Mouse (Mus musculus): Measurements from ENCODE around the gene Hck. TPM values are rescaled to one million over a fixed set of nuclear protein-coding genes. Genes with fewer than 3 reads are reported as not detected.

The Hck gene
- polyA plus RNA-seq, 1 experiment, result 2.3 TPM

- no peak for DNase-seq (ENCODE audit: low read depth)
- TF ChIP-seq POLR2A (IDR thresholded peaks at IDR 0.05; ENCODE audit: borderline replicate concordance, extremely low read depth, insufficient read depth, insufficient read length, poor library complexity, severe bottlenecking) (no peak), CTCF (IDR thresholded peaks at IDR 0.05; ENCODE audit: borderline replicate concordance, extremely low read depth, insufficient read depth, insufficient read length) (no peak)
Measured at GRCm38 (mm10) chr2:153151926-153152665, 43.8 kb downstream of the Hck start.

DNA sequence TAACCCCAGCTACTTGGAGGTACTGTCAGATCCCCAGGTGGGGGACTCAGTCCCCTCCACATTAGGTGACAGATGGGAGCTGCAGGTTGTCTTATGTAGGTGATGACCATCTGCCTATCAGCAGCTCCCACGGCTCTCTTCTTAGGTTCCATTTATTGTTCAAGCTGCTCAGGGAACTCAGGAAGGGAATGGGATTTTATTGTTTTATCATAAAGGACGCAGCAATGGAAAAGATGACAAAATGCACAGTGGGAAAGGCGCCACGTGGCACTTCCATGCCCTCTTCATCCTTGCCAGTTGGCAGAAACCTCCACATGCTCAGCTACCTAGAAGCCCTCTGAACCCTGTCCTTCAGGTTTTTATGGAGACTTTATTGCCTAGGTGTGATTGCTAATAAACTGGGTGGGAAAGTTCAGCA is 44.8 kb downstream of the Hck start:
- TF ChIP-seq CTCF (IDR thresholded peaks at IDR 0.05; ENCODE audit: borderline replicate concordance, extremely low read depth, insufficient read depth, insufficient read length), result no peak
- no peak for TF ChIP-seq POLR2A (IDR thresholded peaks at IDR 0.05; ENCODE audit: borderline replicate concordance, extremely low read depth, insufficient read depth, insufficient read length, poor library complexity, severe bottlenecking)
- DNase-seq (ENCODE audit: low read depth), result no peak

DNA sequence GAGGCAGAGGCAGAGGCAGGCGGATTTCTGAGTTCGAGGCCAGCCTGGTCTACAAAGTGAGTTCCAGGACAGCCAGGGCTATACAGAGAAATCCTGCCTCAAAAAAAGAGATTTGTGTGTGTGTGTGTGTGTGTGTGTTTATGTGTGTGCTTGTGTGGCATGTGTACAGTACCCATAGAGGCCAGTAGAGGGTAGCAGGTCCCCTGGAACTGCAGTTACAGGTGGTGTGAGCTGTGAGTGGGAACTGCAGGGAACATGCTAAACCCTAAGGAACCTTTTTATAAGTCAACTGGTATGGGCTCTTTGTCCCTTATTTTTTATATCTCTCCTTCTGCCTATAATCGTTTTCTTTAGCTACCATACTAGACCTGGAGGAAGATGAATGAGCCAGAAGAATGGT is 49.0 kb downstream of the Hck start:
- no peak for DNase-seq (ENCODE audit: low read depth)
- TF ChIP-seq CTCF (IDR thresholded peaks at IDR 0.05; ENCODE audit: borderline replicate concordance, extremely low read depth, insufficient read depth, insufficient read length) (peak; percentile 7; the same call in 1 of the 2 replicates), POLR2A (IDR thresholded peaks at IDR 0.05; ENCODE audit: borderline replicate concordance, extremely low read depth, insufficient read depth, insufficient read length, poor library complexity, severe bottlenecking) (no peak)

DNA sequence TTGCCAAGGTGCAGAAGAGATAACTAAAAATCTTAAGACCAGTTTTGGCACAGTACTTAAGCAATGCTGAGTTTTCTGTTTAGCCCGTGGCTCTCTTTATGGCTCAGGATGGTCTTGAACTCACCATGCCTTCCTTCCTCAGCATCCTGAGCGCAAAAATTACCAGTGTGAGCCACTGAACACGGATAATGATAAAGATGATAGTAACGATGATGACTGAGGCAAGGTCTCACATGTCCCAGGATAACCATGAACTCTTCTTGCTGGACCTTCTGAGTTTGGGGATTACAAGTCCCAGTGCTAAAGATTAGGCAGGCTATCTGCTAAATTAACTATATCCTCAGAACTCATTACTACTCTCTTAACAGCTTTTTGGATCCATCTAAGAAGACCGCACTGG is 51.9 kb downstream of the Hck start:
- TF ChIP-seq POLR2A (IDR thresholded peaks at IDR 0.05; ENCODE audit: borderline replicate concordance, extremely low read depth, insufficient read depth, insufficient read length, poor library complexity, severe bottlenecking), result no peak
- no peak for TF ChIP-seq CTCF (IDR thresholded peaks at IDR 0.05; ENCODE audit: borderline replicate concordance, extremely low read depth, insufficient read depth, insufficient read length)
- no peak for DNase-seq (ENCODE audit: low read depth)

GRCm38 (mm10) chr2:153160844-153161683 is 52.8 kb downstream of the Hck start, which contains the start of gene Tm9sf4:
Gene Tm9sf4, plus strand, starts transcription at chr2:153161303.
- peak; percentile 97 for DNase-seq (ENCODE audit: low read depth)
- TF ChIP-seq POLR2A (IDR thresholded peaks at IDR 0.05; ENCODE audit: borderline replicate concordance, extremely low read depth, insufficient read depth, insufficient read length, poor library complexity, severe bottlenecking), result peak; percentile 58; the same call in 1 of the 2 replicates
- TF ChIP-seq CTCF (IDR thresholded peaks at IDR 0.05; ENCODE audit: borderline replicate concordance, extremely low read depth, insufficient read depth, insufficient read length), result no peak

GRCm38 (mm10) chr2:153161684-153162080 is 53.4 kb downstream of the Hck start:
- TF ChIP-seq CTCF (IDR thresholded peaks at IDR 0.05; ENCODE audit: borderline replicate concordance, extremely low read depth, insufficient read depth, insufficient read length) (no peak), POLR2A (IDR thresholded peaks at IDR 0.05; ENCODE audit: borderline replicate concordance, extremely low read depth, insufficient read depth, insufficient read length, poor library complexity, severe bottlenecking) (no peak)
- no peak for DNase-seq (ENCODE audit: low read depth)

DNA sequence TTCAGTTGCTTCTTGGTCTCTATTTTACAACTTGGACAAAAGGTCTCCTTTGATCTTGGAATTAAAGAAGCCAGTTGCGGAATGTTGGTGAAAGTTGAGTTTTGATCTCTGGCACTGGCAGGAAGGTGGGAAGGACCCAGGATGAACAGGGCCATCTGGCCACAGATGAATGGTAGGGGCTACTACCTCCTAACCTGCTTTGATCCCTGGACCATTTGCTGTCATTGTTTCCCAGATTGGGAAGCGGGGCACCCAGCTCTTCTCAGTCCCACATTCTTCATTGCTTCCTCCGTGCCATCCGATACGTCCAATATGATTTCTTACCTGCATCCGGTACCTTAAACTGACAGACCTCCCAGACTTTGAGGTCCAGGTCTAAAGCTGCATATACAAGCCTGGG is 58.9 kb downstream of the Hck start:
- DNase-seq (ENCODE audit: low read depth), result no peak
- TF ChIP-seq POLR2A (IDR thresholded peaks at IDR 0.05; ENCODE audit: borderline replicate concordance, extremely low read depth, insufficient read depth, insufficient read length, poor library complexity, severe bottlenecking) (no peak), CTCF (IDR thresholded peaks at IDR 0.05; ENCODE audit: borderline replicate concordance, extremely low read depth, insufficient read depth, insufficient read length) (no peak)

GRCm38 (mm10) chr2:153168134-153168820 is 60.0 kb downstream of the Hck start:
- peak; percentile 49 for DNase-seq (ENCODE audit: low read depth)
- no peak for TF ChIP-seq POLR2A (IDR thresholded peaks at IDR 0.05; ENCODE audit: borderline replicate concordance, extremely low read depth, insufficient read depth, insufficient read length, poor library complexity, severe bottlenecking)
- no peak for TF ChIP-seq CTCF (IDR thresholded peaks at IDR 0.05; ENCODE audit: borderline replicate concordance, extremely low read depth, insufficient read depth, insufficient read length)

DNA sequence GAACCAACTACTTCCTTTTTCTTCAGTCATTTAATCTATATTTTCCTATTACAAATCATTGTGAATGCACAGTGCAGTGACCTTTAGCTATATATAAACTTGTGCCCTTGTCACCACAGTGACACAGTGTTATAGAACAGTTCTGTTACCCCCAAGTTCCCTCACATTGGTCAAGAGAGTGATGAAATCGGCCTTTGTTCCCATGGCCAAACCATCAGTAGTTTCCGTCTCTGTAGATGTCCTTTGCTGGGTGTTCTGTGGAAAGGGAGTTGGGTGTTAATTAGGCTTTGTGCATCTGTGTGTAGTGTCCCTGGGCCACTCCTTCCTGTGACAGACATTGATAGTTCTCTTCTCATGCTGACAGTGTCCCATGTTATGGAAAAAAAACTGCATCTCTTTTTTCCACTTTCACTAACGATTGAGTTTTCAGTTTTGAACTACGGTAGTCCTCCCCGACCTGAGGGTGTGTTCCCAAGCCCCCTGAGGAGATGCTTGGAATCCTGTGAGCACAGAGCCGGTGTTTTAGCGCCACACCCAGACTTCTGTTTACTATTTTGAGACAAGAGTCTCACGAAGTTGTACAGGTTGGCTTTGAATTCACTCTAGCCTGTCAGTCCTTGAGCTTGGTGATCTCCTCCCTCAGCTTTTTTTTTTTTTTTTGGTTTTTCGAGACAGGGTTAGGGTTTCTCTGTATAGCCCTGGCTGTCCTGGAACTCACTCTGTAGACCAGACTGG is 62.4 kb downstream of the Hck start:
- no peak for TF ChIP-seq POLR2A (IDR thresholded peaks at IDR 0.05; ENCODE audit: borderline replicate concordance, extremely low read depth, insufficient read depth, insufficient read length, poor library complexity, severe bottlenecking)
- no peak for TF ChIP-seq CTCF (IDR thresholded peaks at IDR 0.05; ENCODE audit: borderline replicate concordance, extremely low read depth, insufficient read depth, insufficient read length)
- DNase-seq (ENCODE audit: low read depth), result no peak

DNA sequence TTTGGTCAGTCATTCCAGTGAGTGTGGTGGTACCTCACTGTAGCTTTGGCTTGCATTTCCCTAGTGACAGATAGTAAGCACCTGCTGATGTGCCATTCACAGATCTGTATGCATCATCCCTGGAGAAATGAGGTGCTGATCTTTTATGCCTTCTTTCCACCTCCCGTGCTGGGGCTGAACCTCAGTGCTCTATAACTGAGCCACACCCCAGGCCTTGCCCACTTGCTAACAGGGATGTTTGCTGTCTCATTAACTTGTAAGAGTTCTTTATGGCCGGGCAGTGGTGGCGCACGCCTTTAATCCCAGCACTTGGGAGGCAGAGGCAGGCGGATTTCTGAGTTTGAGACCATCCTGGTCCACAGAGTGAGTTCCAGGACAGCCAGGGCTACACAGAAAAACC is 63.7 kb downstream of the Hck start:
- TF ChIP-seq POLR2A (IDR thresholded peaks at IDR 0.05; ENCODE audit: borderline replicate concordance, extremely low read depth, insufficient read depth, insufficient read length, poor library complexity, severe bottlenecking) (no peak), CTCF (IDR thresholded peaks at IDR 0.05; ENCODE audit: borderline replicate concordance, extremely low read depth, insufficient read depth, insufficient read length) (no peak)
- no peak for DNase-seq (ENCODE audit: low read depth)

Data from brain, embryonic 14.5 days (tissue).